Mouse (Mus musculus) heart, embryonic 15.5 days (tissue): ENCODE results near the gene Camk2b. TPM values are rescaled to one million over a fixed set of nuclear protein-coding genes. Genes with fewer than 3 reads are reported as not detected.

Source experiments
- ATAC-seq: fragments of 200-750 bp; cut with Nextera tagmentation; replicated peaks from 2 replicates; pipeline ENCODE4 v1.8.0; 2017; ENCODE audit warnings: low read depth, moderate TSS enrichment; ENCODE audit not compliant: insufficient number of reproducible peaks, insufficient read depth, low FRiP score
- H3K27ac ChIP-seq: fragments of 300-500 bp; sonication (generic); 2 replicates; pipeline ENCODE4 v1.5.1; 2015; ENCODE audit warnings: mild to moderate bottlenecking, inconsistent platforms
- H3K27me3 ChIP-seq: fragments of 300-500 bp; sonication (generic); 2 replicates; pipeline ENCODE4 v1.6.1; 2015; ENCODE audit warnings: inconsistent platforms
- H3K36me3 ChIP-seq: fragments of 300-500 bp; sonication (generic); 2 replicates; pipeline ENCODE4 v1.6.1; 2015; ENCODE audit warnings: mild to moderate bottlenecking, inconsistent platforms
- H3K4me1 ChIP-seq: fragments of 300-500 bp; sonication (generic); replicated peaks from 2 replicates; pipeline ENCODE4 v1.6.1; 2015; ENCODE audit warnings: inconsistent platforms
- H3K4me2 ChIP-seq: fragments of 300-500 bp; sonication (generic); 2 replicates; pipeline ENCODE4 v1.6.1; 2015; ENCODE audit warnings: inconsistent platforms, mild to moderate bottlenecking, moderate library complexity
- H3K4me3 ChIP-seq: fragments of 300-500 bp; sonication (generic); 2 replicates; pipeline ENCODE4 v1.5.1; 2015; ENCODE audit warnings: mild to moderate bottlenecking, inconsistent platforms
- H3K9ac ChIP-seq: fragments of 300-500 bp; sonication (generic); 2 replicates; pipeline ENCODE4 v1.6.1; 2015; ENCODE audit warnings: mild to moderate bottlenecking, inconsistent platforms
- H3K9me3 ChIP-seq: fragments of 300-500 bp; sonication (generic); replicated peaks from 2 replicates; pipeline ENCODE4 v1.6.1; 2016; ENCODE audit warnings: inconsistent platforms
- WGBS: fragments of 180-500 bp; shearing (Covaris S2); methylation state at CpG from one replicate; pipeline ENCODE4 v1.1.7; 2015; ENCODE audit warnings: mixed read lengths; 5-methylcytosine and 5-hydroxymethylcytosine counted together
- polyA plus RNA-seq: library from polyadenylated mRNA; unstranded; fragments of >200 nt; fragmentation: Nextera tagmentation; extraction: Ambion mirVana; gene quantifications from 2 replicates; pipeline ENCODE4 v1.2.1, GENCODE M21; 2015

Gene Camk2b
- polyA plus RNA-seq, 1 experiment from 2014 or later: 2.8 TPM

- H3K27me3 ChIP-seq: no peaks in the 10 kb centered on the region
- no peak overlapping the region for H3K4me3 ChIP-seq
- H3K4me2 ChIP-seq: no peak overlapping the region
- WGBS: 82% methylated on average over 1 of the region's 1 CpGs
- no peaks in the 10 kb centered on the region for H3K36me3 ChIP-seq
- 0 out of 2 replicates have a peak, but pooled peaks cover 8% of the 10 kb centered on the region for H3K9me3 ChIP-seq
- no peak for ATAC-seq
- H3K4me1 ChIP-seq: no peaks in the 10 kb centered on the region
- no peak overlapping the region for H3K9ac ChIP-seq
- no peak overlapping the region for H3K27ac ChIP-seq
Observed at GRCm38 (mm10) chr11:5930578-5930977, 135.6 kb downstream of the Camk2b start.

- Histone ChIP-seq H3K27ac (no peak overlapping the region), H3K27me3 (no peaks in the 10 kb centered on the region), H3K9ac (no peak overlapping the region), H3K4me3 (no peak overlapping the region), H3K36me3 (no peaks in the 10 kb centered on the region), H3K9me3 (0 out of 2 replicates have a peak, but pooled peaks cover 2% of the 10 kb centered on the region), H3K4me1 (no peaks in the 10 kb centered on the region), H3K4me2 (no peak overlapping the region)
- no peak for ATAC-seq
- 75% methylated on average over 3 of the region's 3 CpGs for WGBS
Observed at GRCm38 (mm10) chr11:5926696-5927220, 139.4 kb downstream of the Camk2b start.

- peaks cover 5% of the 10 kb centered on the region; the same call in 1 of the 2 replicates for H3K4me1 ChIP-seq
- H3K9me3 ChIP-seq: no peaks in the 10 kb centered on the region
- no peak overlapping the region for H3K4me3 ChIP-seq
- 63% methylated on average over 8 of the region's 8 CpGs for WGBS
- H3K27me3 ChIP-seq: no peaks in the 10 kb centered on the region
- no peak for ATAC-seq
- no peak overlapping the region for H3K9ac ChIP-seq
- H3K27ac ChIP-seq: no peak overlapping the region
- H3K4me2 ChIP-seq: no peak overlapping the region
- H3K36me3 ChIP-seq: no peaks in the 10 kb centered on the region
Observed at GRCm38 (mm10) chr11:5924699-5925098, 141.5 kb downstream of the Camk2b start.

DNA sequence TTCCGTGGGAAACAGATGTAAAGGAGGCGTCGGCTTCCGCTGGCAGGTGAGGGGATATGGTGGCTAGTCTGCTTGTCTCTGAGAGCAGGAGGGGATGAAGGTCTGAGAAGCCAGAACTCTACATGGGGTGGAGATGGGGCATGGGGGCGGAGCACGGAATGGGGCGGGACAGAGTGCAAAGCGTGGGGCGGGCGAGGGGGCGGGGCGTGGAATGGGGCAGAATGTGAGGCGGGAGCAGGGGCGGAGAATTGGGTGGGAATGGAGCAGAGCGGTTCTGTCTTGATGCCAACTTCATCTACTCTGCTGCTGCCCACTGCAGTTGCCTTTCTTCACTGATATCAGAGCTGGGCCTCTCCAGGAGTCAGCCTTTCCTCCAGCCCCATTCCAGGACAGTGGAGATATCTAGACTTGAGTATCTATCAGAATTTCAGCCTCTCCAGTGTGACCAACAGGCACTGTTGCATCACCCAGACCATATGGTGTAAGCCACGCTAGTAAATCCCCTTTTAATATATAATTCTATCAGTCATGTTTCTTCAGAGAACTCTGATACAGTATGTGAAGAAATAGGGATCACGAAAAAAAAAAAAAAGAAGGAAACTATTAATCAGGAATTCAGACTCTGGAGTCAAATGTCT lies 145.7 kb downstream of the Camk2b start:
- Histone ChIP-seq H3K9me3 (no peaks in the 10 kb centered on the region), H3K9ac (no peak overlapping the region), H3K27ac (no peak overlapping the region), H3K4me2 (0 out of 2 replicates have a peak overlapping the region, but pooled peaks have one; percentile 6), H3K4me1 (peaks cover 23% of the 10 kb centered on the region), H3K27me3 (no peaks in the 10 kb centered on the region), H3K4me3 (no peak overlapping the region), H3K36me3 (no peaks in the 10 kb centered on the region)
- ATAC-seq: 0 out of 2 replicates have a peak, but pooled peaks have one; percentile 43
- WGBS: 38% methylated on average over 17 of the region's 17 CpGs

Other genes starting within 250 kb of the Camk2b start
- gene Polm, start 228.3 kb downstream of the Camk2b start, polyA plus RNA-seq: 6.0 and 7.6 TPM in 2 replicates
- 31.7 and 43.7 TPM in 2 replicates for gene Aebp1, start 204.4 kb downstream of the Camk2b start, polyA plus RNA-seq
- gene Pold2, start 188.1 kb downstream of the Camk2b start, polyA plus RNA-seq: 96.4 and 112 TPM in 2 replicates
- 3,544 and 4,168 TPM in 2 replicates for gene Myl7, start 167.6 kb downstream of the Camk2b start, polyA plus RNA-seq
- 0.72 and 2.0 TPM in 2 replicates for gene Gck, start 116.3 kb downstream of the Camk2b start, polyA plus RNA-seq
- gene Ykt6, start 110.7 kb downstream of the Camk2b start, polyA plus RNA-seq: 33.6 and 42.2 TPM in 2 replicates
- 0.34 and 0.55 TPM in 2 replicates for gene A730071L15Rik, start 133.7 kb upstream of the Camk2b start, polyA plus RNA-seq
- 28.9 and 33.5 TPM in 2 replicates for gene Nudcd3, start 134.1 kb upstream of the Camk2b start, polyA plus RNA-seq
- not detected in 2 replicates for gene Npc1l1, start 163.8 kb upstream of the Camk2b start, polyA plus RNA-seq
- 45.8 and 60.3 TPM in 2 replicates for gene Ddx56, start 201.4 kb upstream of the Camk2b start, polyA plus RNA-seq
- 76.0 and 84.3 TPM in 2 replicates for gene Tmed4, start 208.5 kb upstream of the Camk2b start, polyA plus RNA-seq
- 264 and 278 TPM in 2 replicates for gene Ogdh, start 225.3 kb upstream of the Camk2b start, polyA plus RNA-seq